Mouse (Mus musculus): Measurements from ENCODE around the gene Adamts4.
"Not testable (repeated sequence)": the region's sequence is repeated elsewhere in the genome, so short reads cannot be mapped to it uniquely, and the experiment has no call there.

Adamts4 gene

DNA sequence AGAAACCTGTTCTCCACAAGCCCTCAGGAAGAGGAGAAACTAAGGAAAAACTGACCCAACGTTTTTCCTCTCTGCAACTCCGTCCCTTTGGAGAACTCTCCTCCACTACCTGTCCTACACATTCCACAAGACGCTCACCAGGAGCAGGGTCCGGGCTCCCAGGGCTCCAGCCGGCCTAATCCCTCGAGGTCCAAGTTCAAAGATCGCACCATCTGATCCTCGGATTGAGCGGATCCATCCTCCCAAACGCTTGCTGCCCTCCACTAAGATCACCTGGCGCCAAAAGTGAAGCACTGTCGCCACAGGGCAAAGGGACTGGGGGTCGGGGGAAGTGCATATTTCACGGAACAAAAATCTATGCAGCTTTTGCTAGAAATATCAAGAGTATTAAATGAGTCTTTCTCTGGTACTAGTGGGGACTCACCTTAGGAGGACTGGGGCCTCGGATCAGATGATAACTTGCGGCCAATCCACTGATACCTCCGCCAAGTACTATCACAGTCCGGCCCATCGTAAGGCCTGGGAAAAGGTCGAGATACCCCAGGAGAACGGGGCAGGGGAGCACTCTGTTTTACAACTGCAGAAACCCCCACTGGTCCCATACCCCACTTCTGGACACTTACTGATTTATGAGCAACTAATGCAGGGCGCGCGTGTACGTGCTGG is 30.2 kb downstream of the Adamts4 start:
- DNase-seq = peak; percentile 13

- peak; percentile 88 for DNase-seq
Observed at GRCm38 (mm10) chr1:171280916-171281527, 30.8 kb downstream of the Adamts4 start, which contains the start of gene Ppox. Gene Ppox (minus strand): TSS chr1:171281186.

- DNase-seq = peak; percentile 84
Observed at GRCm38 (mm10) chr1:171281528-171281923, 31.3 kb downstream of the Adamts4 start.

DNA sequence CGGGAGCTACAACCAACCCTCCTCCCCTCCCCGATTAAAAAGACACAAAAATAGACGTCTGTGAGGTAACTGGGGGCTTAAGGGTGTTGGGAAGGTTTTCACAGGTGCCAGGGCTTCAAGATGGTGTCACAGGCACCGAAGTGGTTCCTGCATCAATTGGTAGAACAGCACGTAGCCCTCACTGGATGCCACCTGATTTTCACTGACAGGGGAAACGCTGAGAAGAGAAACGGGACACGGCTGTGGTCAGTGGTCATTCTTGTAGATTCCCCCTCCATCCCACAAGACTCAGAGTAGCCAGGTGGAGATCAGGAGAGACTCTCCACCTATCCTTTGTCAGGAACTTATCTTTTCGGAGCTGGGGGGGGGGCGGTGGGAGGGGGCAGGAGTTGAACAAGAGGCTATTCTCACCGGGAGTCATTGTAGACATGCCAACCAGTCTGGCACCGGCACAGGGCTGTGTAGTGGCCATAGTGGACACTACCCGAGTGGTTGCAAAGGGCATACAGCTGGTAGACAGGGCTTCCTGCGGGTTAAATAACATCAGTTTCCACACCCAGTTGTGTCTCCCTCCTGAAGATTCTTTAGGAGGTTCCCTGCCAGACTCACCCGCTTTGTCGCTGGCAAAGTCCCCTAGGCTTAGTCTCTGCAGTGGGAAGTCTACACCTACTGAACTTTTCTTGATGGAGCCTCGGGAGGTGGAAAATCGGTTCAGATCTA is 32.0 kb downstream of the Adamts4 start:
- DNase-seq = no peak

DNA sequence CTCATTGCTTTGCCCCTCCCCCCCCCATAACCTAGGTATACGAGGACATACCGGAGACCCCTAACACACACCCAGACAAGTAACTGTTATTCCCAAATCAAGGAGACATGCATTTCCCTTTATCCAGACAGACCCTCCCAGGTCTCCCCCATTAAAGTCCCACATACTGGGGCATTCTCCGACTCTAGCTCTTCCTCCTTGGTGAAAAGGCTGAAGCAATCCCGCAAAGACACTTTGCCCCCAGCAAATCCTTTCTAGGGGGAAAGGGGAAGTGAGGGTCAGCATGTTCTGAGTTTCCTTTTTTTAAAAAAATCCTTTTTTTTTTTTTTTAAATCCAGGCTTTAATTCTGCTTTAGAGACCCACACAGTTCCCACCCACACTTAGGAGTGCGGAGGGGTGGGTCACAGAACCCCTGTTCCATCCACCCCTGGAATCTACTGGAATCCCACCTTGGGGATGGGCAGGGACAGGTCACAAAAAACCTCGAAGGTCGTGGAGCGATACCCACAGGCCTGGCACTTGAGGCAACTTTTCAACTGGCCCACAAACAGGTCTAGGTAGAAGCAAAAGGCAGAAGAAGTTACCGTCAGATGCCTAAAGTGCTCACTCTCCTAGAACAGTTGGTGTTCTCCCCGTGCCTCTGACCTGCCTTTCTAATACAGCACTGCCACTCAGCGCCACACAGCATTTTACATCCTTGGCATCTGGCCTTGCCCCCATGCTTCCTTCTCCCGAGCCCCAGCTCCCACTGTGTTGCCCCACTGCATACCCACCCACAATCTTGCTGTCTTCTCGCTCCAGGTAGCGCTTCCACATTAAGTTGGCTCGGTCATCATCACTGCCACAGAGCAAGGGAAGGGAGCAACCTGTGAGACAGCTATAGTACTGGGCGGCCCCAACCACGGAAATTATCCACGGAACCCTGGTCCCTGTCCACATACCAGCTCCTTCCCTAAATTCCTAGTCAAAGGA is 33.3 kb downstream of the Adamts4 start:
- no peak for DNase-seq

- DNase-seq = no peak
Observed at GRCm38 (mm10) chr1:171284491-171284890, 34.3 kb downstream of the Adamts4 start.

DNA sequence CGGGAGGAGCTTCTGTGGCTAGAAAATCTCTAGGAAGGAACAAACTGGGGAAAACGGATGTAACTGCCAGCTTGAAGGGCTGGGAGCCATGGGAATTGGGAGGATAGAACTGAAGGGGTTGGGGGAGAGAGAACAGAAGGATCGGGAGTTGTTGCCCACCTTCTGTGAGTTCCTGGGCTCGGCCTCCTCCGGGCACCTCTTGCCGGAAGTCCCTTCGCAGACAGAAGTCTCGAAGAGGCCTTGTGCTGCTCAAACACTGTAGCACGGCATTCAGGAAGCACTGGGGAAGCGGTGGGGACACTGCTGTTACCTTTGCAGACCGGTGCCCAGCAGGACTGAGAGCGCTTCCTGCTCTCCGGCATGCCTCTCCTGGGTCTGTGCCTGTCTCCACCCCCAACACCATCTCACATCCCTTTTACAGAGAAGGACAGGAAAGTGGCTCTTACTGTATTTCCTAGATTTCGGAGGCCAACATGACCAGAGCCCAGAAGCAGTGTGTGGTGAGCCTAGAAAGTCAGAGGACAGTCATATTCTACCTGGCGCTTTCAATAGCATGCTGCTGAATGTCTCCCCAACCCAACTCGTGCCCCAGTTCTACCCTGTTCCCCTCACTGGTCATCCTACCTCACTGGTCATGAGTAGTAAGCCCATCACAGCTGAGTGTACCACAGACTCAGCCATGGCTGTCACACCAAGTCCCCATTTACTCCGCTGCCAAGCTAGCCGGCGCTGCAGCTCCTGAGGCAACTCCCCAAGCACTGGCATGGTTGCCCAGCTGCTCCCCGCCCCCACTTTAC is 35.1 kb downstream of the Adamts4 start:
- no peak for DNase-seq

GRCm38 (mm10) chr1:171286517-171286916 is 36.3 kb downstream of the Adamts4 start:
- DNase-seq = no peak

DNA sequence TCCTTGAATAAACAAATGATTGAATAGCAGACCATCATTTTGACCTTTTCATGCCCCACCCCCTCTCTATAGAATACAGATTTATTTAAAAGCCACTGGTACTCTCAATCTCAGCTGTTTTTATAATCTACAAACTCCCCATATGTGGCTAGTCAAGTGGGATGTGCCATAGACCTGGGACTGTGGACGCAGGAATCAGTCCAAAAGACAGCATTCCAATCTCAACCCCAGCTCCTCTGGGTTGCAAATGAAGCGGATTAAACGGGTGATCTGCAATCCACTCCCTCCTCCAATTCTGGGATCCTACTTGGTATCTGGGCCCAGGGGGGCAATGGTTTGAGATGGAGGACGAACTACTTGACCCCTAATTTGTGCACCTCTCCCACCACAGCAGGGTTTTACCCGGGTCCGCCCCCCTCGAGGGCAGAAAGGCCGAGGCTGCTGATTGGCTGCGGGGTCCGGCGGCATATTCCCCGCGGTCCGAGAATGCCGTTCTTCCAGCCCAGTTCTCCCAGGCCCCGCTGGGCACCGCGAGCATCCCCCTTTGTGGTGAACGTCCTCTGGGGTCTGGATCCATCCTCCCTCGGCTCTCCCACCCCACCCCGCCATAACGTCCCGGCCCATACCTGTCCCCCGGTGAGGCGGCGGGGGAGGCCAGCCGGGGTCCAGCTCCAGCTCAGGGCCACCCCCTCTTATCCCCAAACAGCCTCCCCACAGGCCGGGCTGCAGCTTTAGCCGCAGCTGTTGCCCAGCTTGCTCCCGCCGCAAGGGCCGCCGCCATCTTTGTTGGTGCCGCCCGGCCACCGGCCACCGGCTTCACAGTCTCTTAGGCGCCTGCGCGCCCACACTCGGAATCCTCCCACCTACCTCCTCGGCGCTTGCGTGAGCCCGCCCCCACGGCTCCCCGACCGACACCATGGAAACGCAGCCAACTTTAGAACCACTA is 37.2 kb downstream of the Adamts4 start, which contains the start of gene Usp21:
Usp21 (minus strand) TSS at position 856 of the 946 bp plus-strand sequence.
- peak; percentile 92 for DNase-seq

GRCm38 (mm10) chr1:171288328-171288727 is 38.1 kb downstream of the Adamts4 start:
- no peak for DNase-seq

DNA sequence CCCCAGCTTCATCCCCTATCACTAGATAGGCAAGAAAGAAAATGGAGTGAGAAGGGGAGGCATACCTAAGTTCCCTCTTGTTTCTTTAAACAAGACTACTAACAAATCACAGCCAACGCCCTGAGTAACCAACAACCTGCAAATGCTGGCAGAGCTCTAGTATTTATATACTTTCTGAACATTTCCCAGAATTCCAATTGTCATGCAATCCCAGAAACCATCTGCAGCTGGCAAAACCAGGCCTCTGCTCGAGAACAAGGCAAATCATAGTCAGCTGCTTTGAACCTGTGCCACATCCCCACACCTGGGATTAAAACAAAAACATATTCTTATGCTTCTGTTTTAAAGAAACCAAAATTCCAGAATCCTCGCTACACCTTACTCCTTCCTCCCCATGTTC is 43.1 kb downstream of the Adamts4 start:
- no peak for DNase-seq

DNA sequence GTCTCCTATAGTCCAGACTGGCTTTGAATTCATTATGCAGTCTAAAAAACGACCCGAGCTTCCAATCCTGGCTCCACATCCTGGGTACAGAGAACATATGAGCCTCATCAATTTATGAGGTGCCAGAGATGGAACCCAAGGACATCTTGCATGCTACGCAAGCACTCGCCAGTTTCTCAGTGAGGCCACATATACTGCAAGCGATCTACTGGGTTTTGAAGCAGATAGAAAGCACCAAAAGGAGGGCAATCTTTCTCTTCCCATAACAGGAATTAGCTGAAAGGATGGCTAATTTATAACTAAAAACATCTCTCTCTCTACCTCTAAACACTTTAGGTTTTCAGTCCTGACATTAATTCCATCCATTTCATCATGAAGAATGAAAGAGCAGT is 43.7 kb downstream of the Adamts4 start:
- DNase-seq = no peak

- DNase-seq = peak; percentile 85
Observed at GRCm38 (mm10) chr1:171294298-171295062, 44.3 kb downstream of the Adamts4 start, which contains the start of gene Ufc1. Gene Ufc1 (minus strand): TSS chr1:171295024.

- DNase-seq = no peak
Observed at GRCm38 (mm10) chr1:171295063-171295402, 44.8 kb downstream of the Adamts4 start.

GRCm38 (mm10) chr1:171298226-171298625 is 48.0 kb downstream of the Adamts4 start:
- no peak for DNase-seq

GRCm38 (mm10) chr1:171306157-171306556 is 55.9 kb downstream of the Adamts4 start:
- not testable (repeated sequence) for DNase-seq

DNA sequence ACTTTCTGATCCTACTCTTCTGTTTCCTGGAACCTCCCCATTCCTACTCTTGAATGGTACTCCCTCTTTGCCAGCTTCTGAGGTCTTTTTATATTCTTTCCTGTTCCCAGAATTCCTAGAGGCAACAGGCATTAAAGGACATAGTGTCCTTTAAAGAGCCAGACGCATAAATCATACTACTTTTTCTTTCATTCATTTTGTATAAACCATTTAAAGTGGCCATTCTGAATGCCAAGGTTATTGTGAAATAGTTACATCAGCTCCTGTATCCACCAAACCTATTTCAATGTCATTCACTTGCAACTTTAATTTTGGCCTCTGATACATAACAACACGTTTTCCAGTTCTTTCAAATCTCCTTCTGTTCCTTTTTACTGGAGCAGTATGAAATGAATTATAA is 59.1 kb downstream of the Adamts4 start:
- no peak for DNase-seq

Measured in thymus, postnatal 25 days (tissue).